Mouse (Mus musculus) heart, adult 2 months (tissue): ENCODE results near the gene Kdm5b. TPM values are rescaled to one million over a fixed set of nuclear protein-coding genes. Genes with fewer than 3 reads are reported as not detected.
A peak's percentile ranks its signal among the peaks of the same experiment; 100 is the strongest.

Experiments used
- DNase-seq, 2 experiments: peaks; one replicate each; pipeline ENCODE4 v3.0.0; 2021
- H3K27ac ChIP-seq: fragments of 200-600 bp; 2 replicates; pipeline ENCODE4 v1.8.1; 2022
- H3K27me3 ChIP-seq: fragments of 200-500 bp; 2 replicates; pipeline ENCODE4 v1.6.1; 2012; ENCODE audit warnings: mild to moderate bottlenecking, low read length, inconsistent platforms, mixed read lengths; ENCODE audit not compliant: control insufficient read depth, insufficient read depth
- H3K36me3 ChIP-seq: fragments of 200-500 bp; 2 replicates; pipeline ENCODE4 v1.6.1; 2012; ENCODE audit warnings: low read length, inconsistent platforms; ENCODE audit not compliant: control insufficient read depth, insufficient read depth
- H3K4me1 ChIP-seq: fragments of 200-500 bp; 2 replicates; pipeline ENCODE4 v1.6.1; 2011; ENCODE audit warnings: low read length; ENCODE audit not compliant: control insufficient read depth, insufficient read depth
- H3K4me3 ChIP-seq: fragments of 200-600 bp; 2 replicates; pipeline ENCODE4 v1.8.1; 2022
- H3K79me2 ChIP-seq: fragments of 200-500 bp; replicated peaks from 2 replicates; pipeline ENCODE4 v1.6.1; 2012; ENCODE audit warnings: mild to moderate bottlenecking, inconsistent platforms, low read length, moderate library complexity, mixed read lengths; ENCODE audit not compliant: control insufficient read depth, insufficient read depth
- H3K9ac ChIP-seq: fragments of 200-500 bp; 2 replicates; pipeline ENCODE4 v1.6.1; 2012; ENCODE audit warnings: low read depth, mild to moderate bottlenecking, control low read depth, inconsistent platforms, low read length, mixed read lengths
- CTCF ChIP-seq: fragments of 200-600 bp; IDR thresholded peaks from 2 replicates; pipeline ENCODE4 v1.8.1; 2022; ENCODE audit warnings: antibody characterized with exemption, mild to moderate bottlenecking, moderate library complexity
- EP300 ChIP-seq: fragments of 200-500 bp; IDR thresholded peaks from 2 replicates; pipeline ENCODE4 v1.6.1; 2011; ENCODE audit warnings: low read depth, low read length, control low read depth; ENCODE audit not compliant: insufficient read depth
- POLR2A ChIP-seq: fragments of 200-500 bp; IDR thresholded peaks from 2 replicates; pipeline ENCODE4 v1.6.1; 2011; ENCODE audit warnings: mild to moderate bottlenecking, low read depth, low read length, control low read depth; ENCODE audit not compliant: insufficient read depth
- WGBS: fragments of 180-500 bp; shearing (Covaris S2); methylation state at CpG from one replicate; pipeline ENCODE4 v1.1.7; 2018; 5-methylcytosine and 5-hydroxymethylcytosine counted together
- intact Hi-C: fragments of 180-260 bp; cut with DNase I; formaldehyde crosslinking; loops from one replicate; pipeline ENCODE4 v1.15.1; 2025
- polyA plus RNA-seq: library from polyadenylated mRNA; depleted of rRNA; stranded (reverse); fragments of >200 nt; gene quantifications from 2 replicates; pipeline ENCODE4 v1.2.3, GENCODE M21; 2012
- total RNA-seq, 2 experiments: library from RNA; stranded (reverse); gene quantifications; 2 replicates each; pipeline ENCODE4 v1.2.3; 2021

Gene Kdm5b
- total and polyA plus RNA-seq, 3 experiments: 3.3 to 13.2 (median 11.6) TPM

DNA sequence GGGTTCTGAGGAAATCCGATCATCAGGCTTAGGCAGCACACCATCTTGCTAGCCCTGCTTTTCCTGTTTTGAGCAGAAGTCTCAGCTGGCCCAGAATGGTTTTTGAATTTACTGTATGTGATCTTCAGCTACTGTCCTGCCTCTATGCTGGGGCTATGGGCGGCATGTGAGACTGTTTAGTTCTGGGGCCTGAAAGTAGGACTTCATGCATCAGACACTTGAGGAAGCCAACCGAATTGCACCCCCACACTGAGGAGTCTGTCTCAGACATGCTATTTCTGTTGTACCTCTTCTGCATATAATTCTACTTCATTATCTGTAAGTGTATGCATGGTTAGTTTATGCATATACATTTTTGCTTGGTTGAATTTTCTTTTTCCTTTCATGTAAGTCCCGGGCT is 65.4 kb downstream of the Kdm5b start:
- intact Hi-C loops: no loop called here
- Histone ChIP-seq H3K36me3 (no peaks in the 10 kb centered on the region; the same call in 1 of the 2 replicates), H3K27ac (no peak overlapping the region), H3K27me3 (no peaks in the 10 kb centered on the region), H3K79me2 (no peaks in the 10 kb centered on the region), H3K9ac (no peak overlapping the region), H3K4me1 (no peaks in the 10 kb centered on the region), H3K4me3 (no peak overlapping the region)
- no peak for DNase-seq
- 94% methylated on average over 4 of the region's 4 CpGs for WGBS
- TF ChIP-seq POLR2A: no peak
- no peak for TF ChIP-seq EP300
- no peak for TF ChIP-seq CTCF

DNA sequence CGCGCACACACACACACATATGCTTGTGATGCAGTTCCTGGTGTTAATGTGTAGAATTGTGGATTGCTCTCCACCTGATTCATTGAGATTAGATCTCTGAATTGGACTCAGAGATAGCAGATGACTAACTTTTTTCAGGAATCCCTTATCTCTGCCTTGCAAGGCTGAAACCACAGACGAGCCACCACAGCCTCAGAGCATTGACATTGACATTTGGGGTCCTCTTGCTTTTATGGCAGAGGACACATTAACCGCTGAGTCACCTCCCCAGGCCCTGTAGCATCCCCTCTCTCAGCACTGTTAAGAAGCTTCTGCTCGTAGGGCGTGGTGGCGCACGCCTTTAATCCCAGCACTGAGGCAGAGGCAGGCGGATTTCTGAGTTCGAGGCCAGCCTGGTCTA is 69.5 kb downstream of the Kdm5b start:
- Histone ChIP-seq H3K4me3 (no peak overlapping the region), H3K36me3 (no peaks in the 10 kb centered on the region; the same call in 1 of the 2 replicates), H3K4me1 (no peaks in the 10 kb centered on the region), H3K27ac (no peak overlapping the region), H3K27me3 (no peaks in the 10 kb centered on the region), H3K9ac (no peak overlapping the region), H3K79me2 (no peaks in the 10 kb centered on the region)
- intact Hi-C loops: no loop called here
- TF ChIP-seq POLR2A (no peak), CTCF (no peak), EP300 (no peak)
- no peak for DNase-seq
- 92% methylated on average over 10 of the region's 10 CpGs for WGBS

DNA sequence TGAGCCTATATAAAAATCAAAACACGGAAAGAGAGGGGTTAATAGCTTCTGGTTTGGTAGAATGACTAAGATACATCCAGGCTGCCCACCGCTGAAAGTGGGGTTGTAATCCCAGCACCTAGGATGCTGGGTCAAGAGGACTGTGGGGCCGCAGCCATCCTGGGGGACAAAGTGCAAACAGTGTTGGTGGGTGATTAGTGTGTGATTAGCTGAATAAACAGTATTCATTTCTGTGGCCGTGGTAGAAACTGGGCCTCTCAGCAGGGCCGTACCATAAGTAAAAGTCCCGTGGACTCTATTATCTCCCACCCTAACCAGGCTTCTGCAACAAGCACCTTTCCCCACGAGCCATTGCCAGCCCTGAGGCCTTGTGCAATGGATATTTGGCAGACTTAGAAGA is 74.3 kb downstream of the Kdm5b start:
- Histone ChIP-seq H3K36me3 (no peaks in the 10 kb centered on the region), H3K79me2 (no peaks in the 10 kb centered on the region)

DNA sequence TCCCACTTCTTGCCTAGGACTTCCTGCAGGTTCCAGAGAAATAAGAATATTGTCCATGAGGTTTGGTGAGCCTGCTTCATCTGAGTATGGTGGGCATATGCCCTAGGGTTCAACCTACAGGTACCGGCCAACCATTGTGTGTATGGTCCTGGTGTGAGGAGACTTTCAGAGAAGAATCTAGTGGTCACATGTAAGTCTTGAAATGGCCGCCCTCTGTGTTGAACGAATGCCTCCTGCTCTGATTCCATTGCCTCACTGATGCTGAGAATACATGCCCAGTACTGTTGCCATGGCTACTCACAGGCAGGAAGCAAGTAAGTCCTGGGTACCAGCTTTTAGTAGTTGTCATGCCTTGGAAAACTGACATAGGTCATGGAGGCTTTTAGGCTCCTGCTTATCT is 76.3 kb downstream of the Kdm5b start:
- 69% methylated on average over 3 of the region's 3 CpGs for WGBS
- Histone ChIP-seq H3K27me3 (no peaks in the 10 kb centered on the region), H3K79me2 (no peaks in the 10 kb centered on the region), H3K9ac (no peak overlapping the region), H3K36me3 (no peaks in the 10 kb centered on the region), H3K4me1 (no peaks in the 10 kb centered on the region), H3K4me3 (no peak overlapping the region), H3K27ac (no peak overlapping the region)
- TF ChIP-seq EP300 (no peak), POLR2A (no peak), CTCF (no peak)
- DNase-seq: no peak
- intact Hi-C loops: loop anchor here (5.0 to 10.0 kb wide), 3 partner anchors 191 to 329 kb away; partner anchors contain the start of gene Ube2t

More for the DNA sequence above, 74.3 kb downstream of the Kdm5b start:
- Histone ChIP-seq H3K27me3 (no peaks in the 10 kb centered on the region), H3K4me1 (no peaks in the 10 kb centered on the region), H3K27ac (no peak overlapping the region), H3K9ac (no peak overlapping the region), H3K4me3 (no peak overlapping the region)
- intact Hi-C loops: loop anchor here (10.0 kb wide), 1 partner anchor 331 kb away; the partner anchor contains the start of gene Ube2t
- WGBS: 75% methylated on average over 7 of the region's 7 CpGs
- TF ChIP-seq CTCF (no peak), POLR2A (no peak), EP300 (no peak)
- DNase-seq: no peak

DNA sequence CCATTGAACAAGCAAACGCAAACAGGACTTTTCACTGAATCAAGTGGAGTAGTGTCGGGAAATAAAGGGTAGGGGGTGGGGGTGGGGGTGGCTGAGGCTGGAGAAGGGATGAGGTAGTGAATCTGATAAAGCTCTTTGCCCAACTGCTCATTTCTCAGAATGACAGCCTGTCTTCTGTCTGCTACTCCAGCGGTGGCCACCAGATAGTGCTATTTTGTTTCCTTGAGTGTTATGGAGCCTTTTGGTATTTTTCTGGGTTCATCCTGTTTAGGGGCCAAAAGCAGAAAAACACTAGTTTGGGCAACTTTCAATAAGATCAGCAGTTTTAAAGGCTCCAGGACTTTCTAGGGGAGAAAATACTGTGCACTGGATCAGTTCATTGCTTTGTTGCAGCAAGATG is 76.7 kb downstream of the Kdm5b start:
- Histone ChIP-seq H3K4me1 (no peaks in the 10 kb centered on the region), H3K27ac (no peak overlapping the region), H3K4me3 (no peak overlapping the region), H3K79me2 (no peaks in the 10 kb centered on the region), H3K36me3 (no peaks in the 10 kb centered on the region), H3K27me3 (no peaks in the 10 kb centered on the region), H3K9ac (no peak overlapping the region)
- intact Hi-C loops: loop anchor here (5.0 to 10.0 kb wide), 3 partner anchors 191 to 328 kb away; partner anchors contain the start of gene Ube2t
- TF ChIP-seq POLR2A (no peak), CTCF (peak; percentile 67), EP300 (no peak)
- no peak for DNase-seq
- WGBS: 12% methylated on average over 3 of the region's 3 CpGs

DNA sequence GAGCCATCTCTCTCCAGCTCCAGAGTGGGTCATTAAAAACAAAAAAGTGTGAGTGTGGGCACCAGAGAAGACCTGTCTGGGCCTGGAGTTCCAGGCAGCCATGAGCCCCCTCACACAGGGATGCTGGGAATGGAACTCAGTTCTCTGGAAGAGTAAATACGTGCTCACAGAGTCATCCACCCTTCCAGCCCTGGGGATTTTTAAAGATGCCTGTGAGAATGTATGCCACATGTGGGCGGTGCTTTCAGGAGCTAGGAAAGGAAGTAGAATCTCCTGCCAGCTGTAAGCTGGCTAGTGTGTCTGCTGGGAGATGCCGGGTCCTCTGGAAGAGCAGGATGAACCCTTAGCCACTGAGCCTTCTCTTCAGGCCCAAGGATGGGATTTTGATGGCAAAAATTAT is 78.1 kb downstream of the Kdm5b start:
- TF ChIP-seq POLR2A: no peak
- TF ChIP-seq CTCF: no peak
- TF ChIP-seq EP300: no peak
- Histone ChIP-seq H3K27me3 (no peaks in the 10 kb centered on the region), H3K4me3 (no peak overlapping the region)

More for the DNA sequence above, 78.1 kb downstream of the Kdm5b start:
- H3K27ac ChIP-seq: no peak overlapping the region
- H3K9ac ChIP-seq: no peak overlapping the region
- 18% methylated on average over 3 of the region's 3 CpGs for WGBS
- no peaks in the 10 kb centered on the region for H3K79me2 ChIP-seq
- H3K36me3 ChIP-seq: no peaks in the 10 kb centered on the region
- intact Hi-C loops: loop anchor here (5.0 to 10.0 kb wide), 3 partner anchors 189 to 327 kb away; partner anchors contain the start of gene Ube2t
- no peak for DNase-seq
- H3K4me1 ChIP-seq: no peaks in the 10 kb centered on the region
